Mouse (Mus musculus) megakaryocyte, embryonic 14.5 days (primary cell): ENCODE results near the gene Mrm1.

ENCODE experiments used
- FLI1 ChIP-seq: IDR thresholded peaks from 2 replicates; pipeline ENCODE4 v1.6.1; 2012; ENCODE audit warnings: low read length, inconsistent platforms, mixed read lengths
- GATA1 ChIP-seq: IDR thresholded peaks from 3 replicates; pipeline ENCODE4 v1.6.1; 2012; ENCODE audit warnings: mixed read lengths, low read length, inconsistent platforms, borderline replicate concordance

DNA sequence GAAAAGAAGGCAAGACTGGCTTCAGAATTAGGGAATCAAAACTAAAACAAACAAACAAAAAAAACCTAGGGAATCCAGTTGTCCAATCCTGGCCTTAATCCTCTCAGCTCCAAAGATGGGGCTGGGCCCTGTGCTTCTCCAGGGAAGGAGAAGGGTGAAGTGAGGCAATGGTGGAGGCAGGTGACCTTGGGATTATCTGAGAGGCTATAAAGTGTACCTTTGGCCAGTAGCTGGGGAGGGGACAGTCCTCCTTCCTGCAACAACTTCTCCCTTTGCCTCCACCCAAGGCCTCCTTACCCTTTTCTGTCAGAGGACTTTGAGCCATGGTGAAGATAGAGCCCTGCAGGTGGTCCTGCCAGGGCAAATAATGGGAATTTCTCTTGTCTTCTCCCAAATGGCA, 8.2 kb upstream of the Mrm1 start:
- TF ChIP-seq GATA1 (no peak), FLI1 (no peak)
